Mouse (Mus musculus): Measurements from ENCODE around the gene Rbm3.
"Not testable (repeated sequence)": the region's sequence is repeated elsewhere in the genome, so short reads cannot be mapped to it uniquely, and the experiment has no call there.

Gene Rbm3

DNA sequence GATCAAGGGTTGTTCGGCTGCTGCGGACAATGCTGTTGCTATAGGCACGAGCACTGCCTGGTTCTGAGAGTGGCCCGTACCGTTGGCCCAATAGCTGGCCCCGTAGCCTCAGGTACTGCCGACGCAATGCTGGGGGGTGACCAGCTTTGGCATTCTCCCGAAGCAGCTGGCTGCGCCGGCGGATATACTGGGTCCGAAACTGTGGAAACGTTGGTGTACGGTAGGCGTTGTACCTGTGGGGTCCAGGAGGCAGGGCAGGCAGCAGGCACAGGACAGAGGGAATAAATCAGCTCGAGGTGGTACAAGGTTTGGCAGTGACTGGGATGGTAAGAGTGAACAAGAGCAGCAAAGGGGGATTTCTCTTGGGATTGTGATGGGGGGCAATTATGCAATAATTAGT, 14.3 kb downstream of the Rbm3 start:
- DNase-seq (ENCODE audit: low spot score): no peak

DNA sequence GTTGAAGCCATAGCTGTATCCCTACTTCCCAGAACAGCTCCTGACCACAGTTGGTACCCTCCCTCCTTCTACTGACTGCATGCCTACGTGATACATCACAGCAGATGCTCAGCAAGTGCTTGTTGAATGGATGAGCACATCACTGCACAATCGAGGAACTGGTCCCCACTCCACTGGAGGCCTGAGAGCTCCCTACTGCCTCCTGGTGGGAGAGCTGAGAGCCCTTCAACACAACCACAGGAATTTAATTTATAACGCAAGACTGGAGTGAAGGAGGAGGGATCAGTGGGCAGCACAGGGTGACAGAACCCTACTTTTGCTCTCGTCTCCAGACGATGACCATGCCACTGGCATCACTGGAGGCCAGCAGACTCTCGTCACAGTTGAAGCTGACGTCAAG, 20.4 kb downstream of the Rbm3 start:
- no peak for DNase-seq (ENCODE audit: low spot score)

DNA sequence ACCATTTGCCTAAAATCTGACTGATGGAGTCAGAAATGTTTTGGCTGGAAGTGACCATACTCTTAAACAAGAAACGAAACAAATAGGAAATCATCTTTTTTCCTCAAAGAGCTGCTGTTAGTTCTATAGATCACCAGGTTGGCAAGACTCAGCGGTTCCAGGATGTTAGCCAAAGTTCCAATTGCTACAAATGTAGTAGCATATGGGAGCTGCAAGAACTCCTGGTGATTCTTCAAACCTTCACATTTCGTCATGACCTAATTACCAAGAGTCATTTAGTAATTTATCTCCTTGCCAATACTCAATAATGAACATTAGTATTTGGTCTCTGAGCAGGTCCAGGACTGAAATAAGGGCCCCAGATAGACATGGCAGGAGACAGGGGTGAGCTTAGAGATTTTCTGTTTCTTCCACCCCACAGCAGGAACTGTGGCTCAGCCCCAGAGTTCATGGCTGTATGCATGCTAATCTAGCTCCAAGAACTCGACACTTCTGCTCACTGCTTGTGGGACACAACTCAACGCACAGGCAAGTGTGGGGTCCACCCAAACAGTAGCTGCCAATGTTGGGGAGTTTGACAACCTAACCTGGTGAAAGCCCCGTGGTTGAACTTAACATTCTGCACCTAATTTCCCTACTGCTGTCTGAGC, 21.7 kb downstream of the Rbm3 start:
- no peak for DNase-seq (ENCODE audit: low spot score)

DNA sequence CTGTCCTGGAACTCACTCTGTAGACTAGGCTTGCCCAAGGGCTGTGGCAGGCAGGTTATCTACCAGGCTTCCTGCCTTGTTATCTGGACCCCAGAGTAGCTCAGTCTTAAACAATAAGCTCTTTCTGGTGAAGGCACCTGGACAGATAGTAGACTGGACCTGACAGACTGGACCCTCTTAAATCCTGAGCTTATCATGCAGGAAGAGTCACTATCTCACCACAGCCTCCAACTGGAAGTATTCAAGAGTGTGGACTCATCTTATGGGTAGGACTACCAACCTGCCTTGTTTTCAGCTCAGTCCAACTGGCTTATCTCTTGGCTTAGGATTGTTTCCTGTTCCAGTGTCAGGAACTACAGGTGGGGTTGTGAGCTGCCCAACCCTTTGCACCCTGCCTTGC, 28.4 kb downstream of the Rbm3 start:
- DNase-seq (ENCODE audit: low spot score): no peak

DNA sequence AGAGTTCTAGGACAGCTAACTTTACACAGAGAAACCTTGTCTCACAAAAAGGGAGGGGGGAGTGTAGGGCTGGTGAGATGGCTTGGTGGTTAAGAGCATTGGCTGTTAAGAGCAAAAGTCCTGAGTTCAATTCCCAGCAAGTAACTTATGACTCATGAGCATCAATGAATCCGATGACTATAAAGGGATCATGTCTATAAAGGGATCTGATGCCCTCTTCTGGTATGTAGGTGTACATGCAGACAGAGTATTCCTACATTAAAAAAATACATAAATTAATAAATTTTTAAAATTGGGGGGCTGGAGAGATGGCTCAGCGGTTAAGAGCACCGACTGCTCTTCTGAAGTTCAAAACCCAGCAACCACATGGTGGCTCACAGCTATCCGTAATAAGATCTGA, 30.4 kb downstream of the Rbm3 start:
- DNase-seq (ENCODE audit: low spot score): no peak

DNA sequence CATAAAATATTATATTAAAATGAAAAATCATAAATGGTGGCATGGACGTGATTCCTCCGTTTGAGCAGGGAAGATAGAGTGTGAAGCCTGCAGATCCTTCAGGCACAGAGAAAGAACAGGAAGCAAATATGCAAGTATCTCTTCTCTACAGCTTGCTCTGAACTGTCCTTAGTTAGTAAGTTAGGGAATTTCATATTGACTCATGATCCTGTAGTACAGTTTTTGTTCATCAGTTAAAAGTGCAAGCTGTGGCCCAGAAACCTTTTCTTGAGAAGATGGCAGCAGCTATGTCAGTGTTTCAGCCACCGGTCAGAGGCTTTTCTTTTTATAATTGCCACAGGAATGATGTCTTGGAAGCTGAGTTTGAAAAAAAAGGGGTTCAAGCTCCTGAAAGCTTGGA, 40.7 kb downstream of the Rbm3 start:
- DNase-seq (ENCODE audit: low spot score): no peak

DNA sequence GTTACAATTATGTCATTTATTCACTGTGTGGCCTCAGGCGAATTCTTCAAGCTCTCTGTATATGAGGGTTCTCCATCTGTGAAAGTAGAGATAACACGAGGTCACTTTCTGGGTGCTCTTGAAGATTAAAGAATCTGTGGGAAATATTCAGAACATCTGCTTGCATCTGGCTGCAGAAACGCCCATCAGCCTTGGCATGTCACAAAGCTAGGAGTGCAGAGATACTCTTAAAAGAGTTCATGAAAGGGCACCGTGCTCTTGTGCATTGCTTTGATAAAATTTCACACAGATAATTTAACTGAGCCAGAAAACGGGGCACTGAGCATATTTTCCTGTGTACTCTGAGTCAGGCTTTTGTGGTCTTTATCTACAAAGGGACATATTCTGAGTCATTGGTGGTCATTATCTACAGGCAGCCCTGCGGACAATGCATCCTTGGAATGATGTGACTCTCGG, 43.4 kb downstream of the Rbm3 start:
- no peak for DNase-seq (ENCODE audit: low spot score)

DNA sequence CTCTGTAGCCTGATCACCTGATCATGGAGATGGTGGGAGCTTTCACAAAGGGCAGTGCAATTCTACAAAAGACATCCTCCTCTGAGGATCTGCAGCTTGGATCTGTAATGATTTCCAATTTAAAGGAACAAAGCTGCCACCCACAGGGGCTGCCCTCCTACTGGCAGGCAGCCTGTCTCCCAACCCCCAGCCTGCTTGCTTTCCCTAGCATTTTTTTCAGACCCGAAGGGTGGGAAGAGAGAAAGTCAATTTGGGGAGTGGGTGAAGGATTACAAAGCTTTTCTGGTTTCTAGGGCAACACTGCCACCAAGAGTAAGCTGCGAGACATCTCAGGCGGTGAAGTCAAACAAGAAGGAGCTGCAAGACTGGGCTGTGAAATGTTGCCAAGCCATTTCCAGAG, 44.7 kb downstream of the Rbm3 start:
- peak; percentile 83 for DNase-seq (ENCODE audit: low spot score)

DNA sequence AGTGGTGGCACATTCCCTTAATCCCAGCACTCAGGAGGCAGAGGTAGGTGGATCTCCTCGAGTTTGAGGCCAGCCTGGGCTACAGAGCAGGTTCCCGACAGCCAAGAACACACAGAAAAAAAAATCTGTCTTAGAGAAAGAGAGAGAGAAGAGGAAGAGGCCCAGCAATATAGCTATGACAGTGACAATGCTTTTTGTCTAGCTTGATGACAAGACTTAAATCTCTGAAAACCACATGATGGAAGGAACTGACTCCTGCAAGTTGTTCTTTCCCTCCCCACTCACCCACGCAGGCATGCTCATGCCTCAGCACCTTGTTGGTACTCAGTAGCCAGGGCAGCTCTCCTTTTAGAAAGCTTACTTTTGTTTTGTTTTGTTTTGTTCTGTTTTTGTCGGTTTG, 46.2 kb downstream of the Rbm3 start:
- no peak for DNase-seq (ENCODE audit: low spot score)

DNA sequence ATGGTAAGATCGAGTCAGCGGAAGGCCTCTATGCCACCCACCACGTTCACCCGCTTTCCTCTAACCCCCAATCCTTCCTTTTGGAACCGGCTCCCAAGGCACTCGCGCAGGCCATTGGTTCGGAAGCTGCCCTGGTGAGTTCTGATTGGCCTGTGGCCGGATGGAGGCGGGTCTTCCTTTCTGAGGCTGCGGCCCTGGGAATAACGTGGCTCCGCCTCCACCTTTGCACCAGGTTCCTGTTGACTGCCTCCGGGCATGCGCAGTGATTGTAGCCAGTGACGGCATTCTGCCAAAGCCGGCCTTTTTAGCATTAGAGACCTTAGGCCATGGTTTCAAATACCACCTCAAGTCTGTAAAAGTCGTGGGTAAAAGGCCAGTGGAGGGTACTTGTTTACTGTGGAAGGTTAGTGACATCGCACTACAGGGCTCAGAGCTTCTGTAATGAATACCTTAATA, 48.9 kb downstream of the Rbm3 start:
- DNase-seq (ENCODE audit: low spot score): peak; percentile 98

DNA sequence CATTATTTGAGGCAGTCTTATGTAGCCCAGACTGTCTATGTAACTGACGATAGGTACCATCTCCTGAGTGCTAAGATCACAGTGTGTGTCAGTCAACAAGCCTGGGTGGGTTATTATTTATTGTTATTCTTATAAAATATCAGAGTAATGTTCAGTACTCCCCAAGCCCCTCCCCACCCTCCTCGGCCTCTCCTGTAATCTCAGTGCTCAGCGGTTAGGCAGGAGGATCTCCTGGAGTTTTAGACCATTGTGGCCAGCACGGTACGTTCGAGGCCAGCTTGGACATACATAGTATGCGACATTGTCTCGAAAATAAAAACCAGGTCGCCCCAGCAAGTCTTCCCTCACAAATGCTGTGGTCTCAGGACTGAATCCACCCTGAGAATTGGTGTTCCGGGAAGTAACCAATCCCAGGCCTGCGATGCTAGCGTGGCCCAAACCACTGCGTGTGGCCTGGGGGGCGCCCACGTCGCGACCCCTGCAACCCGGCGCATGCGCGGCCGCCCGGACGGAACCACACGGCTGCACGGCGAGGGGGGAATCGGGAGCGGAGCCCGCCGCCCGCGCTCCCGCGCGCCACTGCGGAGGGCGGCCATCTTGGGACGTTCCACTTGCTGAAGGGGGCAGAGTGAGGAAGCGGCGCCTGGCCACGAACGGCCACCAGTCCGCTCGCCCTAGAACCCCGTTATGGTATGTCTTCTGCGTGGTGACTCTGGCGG, 49.5 kb downstream of the Rbm3 start:
- DNase-seq (ENCODE audit: low spot score): not testable (repeated sequence)

DNA sequence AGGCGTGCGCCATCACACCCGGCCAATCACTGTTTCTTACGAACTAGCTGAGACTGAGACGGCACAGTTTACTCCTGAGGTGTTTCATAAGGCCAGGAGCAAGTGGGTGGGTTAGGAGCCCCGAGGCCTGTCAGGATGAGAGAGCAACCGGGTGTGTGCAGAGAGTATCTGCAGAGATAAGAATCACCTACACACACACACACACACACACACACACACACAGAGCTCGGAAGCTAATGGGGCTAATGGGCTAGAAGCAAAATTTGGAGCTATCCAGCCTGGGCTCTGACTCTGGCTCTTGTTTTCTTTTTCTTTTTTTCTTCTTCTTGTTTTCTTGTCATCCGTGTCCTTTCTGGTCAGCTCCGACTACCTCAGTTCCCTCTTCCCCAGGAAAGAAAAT, 50.1 kb downstream of the Rbm3 start:
- peak; percentile 44 for DNase-seq (ENCODE audit: low spot score)

DNA sequence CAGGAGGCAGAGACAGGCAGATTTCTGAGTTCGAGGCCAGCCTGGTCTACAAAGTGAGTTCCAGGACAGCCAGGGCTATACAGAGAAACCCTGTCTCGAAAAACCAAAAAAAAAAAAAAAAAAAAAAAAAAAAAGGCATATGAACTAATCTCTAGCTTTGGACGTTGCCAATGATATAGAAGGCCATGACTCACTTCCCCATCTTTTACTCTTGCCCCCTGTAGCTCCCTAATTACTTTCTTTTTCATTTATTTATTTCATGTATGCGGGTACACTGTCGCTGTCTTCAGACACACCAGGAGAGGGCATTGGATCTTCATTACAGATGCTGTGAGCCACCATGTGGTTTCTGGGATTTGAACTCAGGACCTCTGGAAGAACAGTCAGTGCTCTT, 54.7 kb downstream of the Rbm3 start:
- not testable (repeated sequence) for DNase-seq (ENCODE audit: low spot score)

DNA sequence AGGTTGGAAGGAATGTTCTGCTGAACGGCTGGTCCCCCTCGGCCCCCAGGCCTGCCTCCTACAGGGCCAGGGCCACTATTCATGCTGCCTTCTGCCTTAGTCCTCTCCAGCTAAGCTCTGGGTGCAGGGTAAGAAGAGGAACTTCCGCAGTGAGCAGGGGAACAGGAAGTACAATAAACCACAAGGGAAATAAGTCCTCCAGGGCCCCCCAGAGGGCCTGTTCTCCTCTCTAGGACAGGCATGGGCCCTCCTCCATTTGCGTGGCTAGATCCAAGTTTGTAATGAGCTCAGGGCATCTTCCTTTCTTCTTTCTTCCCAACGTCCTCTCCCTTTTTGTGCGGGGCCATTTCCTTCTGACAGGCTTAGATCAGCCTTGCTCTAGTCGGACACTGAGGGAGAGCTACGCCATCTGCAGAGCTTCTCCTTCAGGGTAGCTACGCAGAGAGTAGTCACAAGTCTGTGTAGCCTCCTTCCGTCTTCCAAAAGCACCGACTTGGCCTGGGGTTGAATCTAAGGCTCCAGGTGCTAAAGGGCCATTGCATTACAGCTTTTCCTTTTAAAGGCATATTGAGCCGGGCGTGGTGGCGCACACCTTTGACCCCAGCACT, 55.2 kb downstream of the Rbm3 start, which contains the start of gene Was:
Gene Was, minus strand, starts transcription at position 153 of the 608 bp plus-strand sequence.
- DNase-seq (ENCODE audit: low spot score): no peak

DNA sequence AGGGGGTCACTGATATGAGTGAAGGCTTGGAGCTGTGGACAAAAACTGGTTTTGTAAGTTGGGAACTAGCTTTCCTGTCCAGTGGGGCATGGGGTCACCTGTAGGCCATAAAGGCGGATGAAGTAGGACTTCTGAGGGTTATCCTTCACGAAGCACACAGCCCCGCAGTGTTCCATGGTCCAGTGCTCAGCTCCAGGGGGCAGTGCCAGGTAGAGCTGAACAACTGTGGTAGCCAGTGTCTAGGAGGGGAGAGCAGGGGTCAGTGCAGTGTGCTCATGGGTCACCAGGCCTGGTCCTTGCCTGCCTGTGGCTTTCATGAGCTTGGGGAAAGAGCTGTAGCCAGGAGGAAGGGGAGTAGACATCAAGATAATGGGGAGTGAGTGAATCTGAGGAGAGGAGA, 55.9 kb downstream of the Rbm3 start:
- DNase-seq (ENCODE audit: low spot score): no peak
